Mouse (Mus musculus) cerebellum, postnatal 14 days (tissue): ENCODE measurements around the gene Scimp.

Experiments used
- DNase-seq, 2 experiments: peaks; one replicate each; pipeline ENCODE4 v3.0.0; 2021; ENCODE audit warnings: mixed read lengths in 2 of 2

Scimp gene

DNA sequence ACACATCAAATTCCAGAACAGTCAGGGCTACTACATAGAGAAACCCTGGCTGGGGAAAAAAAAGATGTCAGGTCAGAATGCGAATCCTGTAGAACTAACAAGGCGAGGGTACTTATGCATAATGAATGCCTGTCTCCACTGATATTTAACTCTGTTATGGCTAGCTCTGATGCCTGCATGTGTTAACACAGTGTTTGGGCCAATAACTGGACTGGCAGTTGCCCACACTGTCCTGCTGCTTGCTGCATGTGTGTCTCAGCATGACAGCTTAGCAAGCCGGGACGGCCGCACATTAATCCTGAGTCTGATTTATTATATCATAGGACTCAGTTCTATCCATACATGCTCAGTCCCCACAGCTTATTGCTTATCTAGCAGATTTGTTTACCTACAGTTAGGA is 1.3 kb downstream of the Scimp start:
- peak; percentile 20 to 35 for DNase-seq

DNA sequence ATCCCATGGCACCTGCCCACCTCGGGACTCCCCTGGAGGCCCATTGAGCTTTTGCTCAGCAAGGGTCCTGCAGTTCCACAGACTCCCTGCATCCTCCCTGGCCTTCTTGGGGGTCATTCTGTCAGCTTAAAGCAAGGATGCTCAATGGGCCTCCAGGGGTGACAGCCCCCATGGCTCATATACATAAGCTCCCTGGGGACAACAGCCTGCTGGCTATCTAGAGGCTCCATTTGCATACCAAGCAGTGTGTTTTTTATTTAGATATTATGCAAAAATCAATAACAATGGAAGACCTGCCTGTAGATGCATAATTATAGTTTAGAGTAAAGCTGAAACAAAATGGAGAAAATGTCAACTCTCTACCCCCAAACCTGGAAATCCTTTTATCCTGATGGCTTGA is 3.4 kb downstream of the Scimp start:
- DNase-seq: no peak

DNA sequence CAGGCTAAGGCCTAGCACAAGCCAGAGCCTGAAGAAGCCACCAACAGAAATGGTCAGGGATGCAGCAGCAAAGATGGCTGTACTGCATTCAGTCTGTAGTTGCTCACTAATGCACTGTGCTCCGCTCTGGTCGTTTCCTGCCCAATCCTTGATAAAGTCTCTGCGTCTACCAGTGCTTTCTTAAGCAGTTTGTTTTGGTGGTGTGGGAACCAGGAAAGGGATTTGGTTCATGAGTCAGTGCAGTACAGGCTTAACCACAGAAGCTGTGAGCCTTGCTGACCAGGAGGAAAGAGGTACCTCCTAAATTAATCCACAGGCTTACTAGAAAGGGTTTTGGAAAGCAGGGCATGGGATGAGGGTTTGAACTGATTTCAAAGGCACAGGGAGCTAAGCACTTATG is 4.3 kb downstream of the Scimp start:
- no peak for DNase-seq

DNA sequence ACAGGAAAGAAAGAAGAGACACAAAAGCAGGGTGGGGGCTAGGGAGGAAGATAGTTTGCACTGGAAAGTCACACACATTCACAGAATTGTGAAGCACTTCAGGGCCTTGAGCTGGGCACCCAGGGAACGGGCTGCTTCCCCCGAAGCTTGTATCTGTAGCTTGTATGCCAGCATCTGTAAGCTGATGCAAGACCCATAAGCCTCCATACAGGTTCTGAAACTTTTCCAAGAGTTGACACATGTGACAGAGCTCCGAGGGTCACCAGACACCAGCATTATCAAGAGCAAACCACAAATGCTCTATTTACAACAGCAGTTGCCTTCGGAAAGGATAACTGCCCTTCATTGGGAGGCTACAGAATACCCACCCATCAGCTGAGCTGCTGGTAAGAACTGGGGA is 4.8 kb downstream of the Scimp start:
- no peak for DNase-seq

DNA sequence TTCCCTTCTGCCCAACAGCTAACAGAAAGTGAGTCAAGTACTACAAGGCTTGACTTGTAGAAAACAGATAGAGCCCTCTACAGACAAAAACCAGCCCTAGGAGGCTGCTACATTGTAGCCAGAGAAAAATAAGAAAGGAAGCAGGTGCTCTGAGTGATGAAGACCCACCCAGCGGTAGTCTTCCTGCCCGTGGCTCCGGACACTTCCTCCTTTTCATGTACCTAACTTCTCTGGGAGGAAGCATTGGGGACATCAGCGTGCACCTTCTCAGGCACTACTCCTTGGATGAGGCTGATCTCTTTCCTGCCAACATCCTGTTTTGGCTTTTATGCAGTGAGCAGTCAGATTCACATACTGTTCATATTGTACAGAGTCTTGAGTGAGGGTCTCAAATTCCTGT is 5.7 kb downstream of the Scimp start:
- no peak for DNase-seq

DNA sequence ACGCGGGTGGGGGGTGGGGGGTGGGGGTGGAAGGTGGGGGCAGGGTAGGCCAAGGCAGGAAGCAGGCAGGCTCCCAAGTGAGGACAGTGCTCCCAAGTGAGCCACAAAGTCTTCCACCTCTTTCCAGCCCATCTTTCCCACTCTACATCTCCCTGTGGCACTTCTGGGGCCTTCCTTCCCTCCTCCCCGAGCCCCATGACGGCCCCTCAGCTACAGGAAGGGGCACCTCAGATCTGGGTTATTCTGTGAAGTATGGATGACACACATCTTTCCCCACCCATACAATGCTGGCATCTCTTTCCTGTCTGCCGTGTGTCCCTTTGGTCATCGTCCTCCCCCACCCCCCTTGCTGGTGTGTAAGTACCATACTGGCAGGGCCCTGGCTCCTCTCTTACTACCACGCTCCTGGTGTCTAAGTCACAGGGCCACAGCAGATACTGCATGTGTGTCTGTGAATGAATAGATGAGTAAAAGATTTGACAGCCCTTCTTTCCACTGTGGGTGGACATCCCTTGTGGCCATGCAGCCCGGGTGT is 6.7 kb downstream of the Scimp start:
- DNase-seq: no peak

DNA sequence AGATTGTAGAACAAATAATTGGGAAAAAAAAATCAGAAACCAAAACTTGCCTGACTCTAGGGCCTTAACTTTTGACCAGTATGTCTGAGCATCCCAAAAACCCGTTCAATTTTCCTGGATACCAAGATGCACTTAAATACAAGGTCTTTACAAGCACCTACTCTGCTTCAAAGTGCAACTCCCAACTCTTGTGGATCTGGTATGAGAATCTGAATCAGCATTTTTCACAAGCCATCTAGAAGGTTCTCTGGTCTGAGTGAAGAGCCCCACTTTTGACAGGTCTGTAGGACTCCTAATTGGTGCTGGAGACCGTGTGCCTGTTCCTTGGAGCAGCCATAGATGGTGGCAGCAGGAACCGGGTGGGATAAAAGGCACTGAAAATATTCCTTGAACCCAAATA is 8.0 kb downstream of the Scimp start:
- no peak for DNase-seq

DNA sequence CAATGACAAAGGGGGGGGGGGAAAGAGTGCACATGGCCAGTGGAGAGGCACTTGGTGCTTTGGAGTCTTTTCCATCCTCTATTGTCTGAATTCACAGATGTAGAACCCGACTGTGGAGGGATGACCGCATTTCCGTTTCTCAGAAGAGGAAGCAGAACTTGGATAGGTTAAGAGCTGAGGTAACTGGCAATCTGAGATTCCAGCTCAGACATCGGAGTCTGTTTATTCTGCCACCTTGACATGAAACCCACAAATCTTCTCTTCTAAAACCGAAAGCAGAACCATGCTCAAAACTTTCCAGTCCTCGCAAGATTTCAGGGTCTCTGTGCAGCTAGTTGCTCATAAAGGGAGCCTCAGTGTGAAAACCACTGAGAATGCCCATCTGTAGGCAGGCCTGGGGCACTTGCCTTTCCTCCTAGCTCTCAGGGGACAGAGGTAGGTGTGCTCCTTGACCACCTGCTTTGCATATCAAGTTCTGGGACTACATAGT is 8.6 kb downstream of the Scimp start:
- no peak for DNase-seq

DNA sequence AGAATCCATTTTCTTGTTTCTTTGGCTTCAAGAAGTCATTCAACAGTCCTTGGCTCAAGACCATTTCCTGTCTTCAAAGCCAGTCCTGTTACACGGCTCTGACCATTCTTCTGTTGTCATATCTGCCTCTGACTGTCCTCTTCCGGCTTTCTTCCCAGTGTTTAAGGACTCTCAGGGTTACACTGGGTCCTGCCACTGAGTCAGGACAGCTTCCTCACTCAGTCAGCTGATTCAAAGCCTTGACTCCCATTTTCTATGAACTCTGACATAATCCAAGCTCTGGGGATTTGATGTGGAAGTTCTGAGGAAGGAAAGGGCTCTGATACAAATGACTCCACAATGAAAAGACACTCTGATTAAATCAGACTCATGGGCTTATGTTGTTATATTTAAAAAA is 9.5 kb downstream of the Scimp start:
- DNase-seq: no peak

DNA sequence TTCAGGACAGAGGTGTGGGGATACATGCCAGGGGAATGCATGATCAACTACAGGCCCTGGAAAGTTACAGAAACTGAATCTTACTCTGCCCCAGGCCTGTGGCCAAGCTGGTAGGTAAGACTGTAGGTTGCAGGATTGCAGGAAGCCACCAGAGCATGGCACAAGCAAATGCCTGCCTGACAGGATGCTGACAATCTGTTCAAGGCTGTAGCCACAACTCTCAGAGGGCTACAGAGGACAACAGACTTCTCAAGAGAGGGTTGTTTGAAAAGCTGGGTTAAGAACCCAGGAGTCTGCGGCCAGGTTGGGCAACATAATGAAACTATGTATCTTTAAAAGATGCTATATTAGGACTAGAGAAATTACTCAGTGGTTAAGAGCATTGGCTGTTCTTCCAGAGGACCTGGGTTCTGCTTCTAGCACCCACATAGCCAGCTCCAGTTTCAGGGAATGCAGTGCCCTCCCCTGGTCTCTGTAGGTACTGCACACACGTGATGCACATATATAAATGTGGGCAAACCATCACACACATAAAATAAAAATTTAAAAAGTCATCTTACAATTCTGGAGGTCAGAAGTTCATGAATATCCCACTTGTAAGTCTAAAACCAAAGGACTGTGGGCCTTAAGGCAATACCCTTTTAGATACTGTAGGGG is 10.1 kb downstream of the Scimp start:
- DNase-seq: no peak

DNA sequence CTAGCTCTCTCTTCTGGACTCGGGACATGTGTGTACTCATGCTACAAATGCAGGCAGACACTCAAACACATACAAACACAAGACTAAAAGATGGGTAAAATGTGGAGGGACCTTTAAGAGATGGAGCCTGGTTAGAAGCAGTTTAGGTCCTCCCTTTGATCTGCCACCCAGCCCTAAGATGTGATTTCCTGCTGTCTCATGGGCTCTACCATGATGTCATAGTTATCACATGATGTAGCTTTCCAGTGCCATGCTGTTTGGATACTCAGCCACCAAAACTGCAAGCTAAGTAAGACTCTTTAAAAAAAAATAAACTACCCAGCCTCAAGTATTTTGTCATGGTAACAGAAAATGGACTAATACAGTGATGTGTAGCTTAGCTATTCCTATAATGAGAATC is 20.0 kb downstream of the Scimp start:
- DNase-seq: no peak

DNA sequence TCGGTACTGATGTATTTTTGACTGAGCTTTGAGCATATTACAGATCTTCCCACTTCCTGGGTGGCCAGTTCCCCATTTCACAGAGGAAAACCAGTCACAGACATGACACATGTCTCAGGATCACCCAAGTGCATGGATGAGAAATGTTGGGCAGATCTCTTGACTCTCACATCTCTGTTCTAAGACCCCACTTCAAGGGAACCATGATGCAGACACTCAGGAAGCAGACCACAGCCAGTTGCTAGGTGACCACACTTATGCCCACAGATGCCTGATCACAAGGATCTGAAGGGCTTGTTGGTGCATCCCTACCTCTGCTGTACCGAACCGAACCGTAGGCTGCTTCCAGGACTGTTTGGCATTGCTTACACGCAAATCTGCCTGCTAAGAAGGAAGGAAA is 20.7 kb downstream of the Scimp start:
- no peak for DNase-seq

DNA sequence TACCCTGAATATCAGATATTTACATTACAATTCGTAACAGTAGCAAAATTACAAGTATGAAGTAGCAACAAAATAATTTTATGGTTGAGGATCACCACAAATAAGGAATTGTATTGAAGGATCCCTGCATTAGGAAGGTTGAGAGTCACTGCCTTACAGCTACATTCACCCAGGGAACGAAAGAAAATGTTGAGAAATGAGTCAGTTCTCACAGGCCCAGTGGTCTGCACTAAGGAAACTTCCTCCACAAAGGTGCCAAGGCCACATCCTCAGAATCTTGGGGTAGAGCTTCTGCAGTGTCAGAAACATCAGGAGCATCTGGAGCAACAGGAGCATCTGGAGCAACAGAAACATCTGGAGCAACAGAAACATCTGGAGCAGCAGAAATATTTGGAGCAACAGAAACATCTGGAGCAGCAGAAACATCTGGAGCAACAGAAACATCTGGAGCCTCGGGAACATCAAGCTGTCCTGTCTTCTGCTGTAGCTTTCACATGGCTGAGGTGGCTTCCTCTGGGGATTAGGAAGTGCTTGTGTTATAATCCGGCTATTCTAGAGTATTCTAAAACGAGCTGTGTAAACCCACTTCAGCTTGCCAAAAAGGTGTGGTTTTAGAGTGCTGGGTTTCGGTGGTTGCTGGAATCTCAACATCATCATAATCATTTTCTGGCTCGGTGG is 21.4 kb downstream of the Scimp start:
- no peak for DNase-seq

DNA sequence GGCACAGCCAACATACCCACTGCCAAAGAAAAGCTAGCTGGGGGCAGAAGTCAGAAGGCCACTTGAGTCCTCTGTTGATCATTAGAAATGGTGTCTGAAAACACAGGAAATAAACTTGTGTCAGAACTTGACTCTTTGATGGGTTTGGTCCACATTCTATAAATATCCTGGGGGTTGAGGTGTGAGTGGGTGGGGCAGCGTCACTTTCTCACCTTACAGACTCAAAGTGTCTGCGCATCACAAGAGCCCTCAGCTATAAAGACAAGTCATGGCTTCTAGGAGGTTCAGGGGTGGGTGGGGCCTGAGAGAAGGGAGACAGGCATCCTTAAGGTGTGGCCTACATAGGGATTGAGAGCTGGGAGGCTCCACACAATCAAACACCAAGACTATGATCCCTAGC is 22.0 kb downstream of the Scimp start:
- DNase-seq: no peak

DNA sequence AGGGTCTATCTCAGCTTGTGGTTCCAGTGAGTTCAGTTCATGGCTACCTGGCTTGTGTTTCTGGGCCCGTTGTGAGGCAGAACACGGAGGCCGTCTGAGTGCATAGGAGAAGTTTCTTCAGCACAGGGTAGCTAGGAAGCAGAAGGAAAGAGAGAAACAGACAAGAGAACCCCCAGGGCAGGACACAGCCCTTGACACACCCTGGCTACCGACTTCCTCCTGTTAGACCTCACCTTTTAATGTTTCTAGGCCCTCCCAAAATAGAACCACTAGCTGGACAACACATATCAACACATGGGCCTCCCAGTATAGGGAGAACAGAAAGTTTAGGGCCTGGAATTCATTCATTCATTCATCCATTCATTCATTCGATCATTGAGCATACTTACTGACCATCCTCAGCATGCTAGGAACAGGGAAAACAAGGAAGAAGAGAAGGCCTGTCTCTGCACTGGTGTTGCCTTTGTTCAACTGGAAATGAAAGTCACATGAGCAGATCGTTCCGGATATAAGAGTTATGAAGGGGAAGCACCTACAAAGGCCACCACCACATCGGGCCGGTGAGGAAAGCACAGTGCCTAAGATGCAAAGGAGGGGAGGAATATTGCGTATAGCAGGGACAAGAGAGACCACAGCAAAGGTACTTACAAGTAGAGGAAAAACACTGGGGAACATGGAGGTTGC is 23.3 kb downstream of the Scimp start:
- DNase-seq: no peak

DNA sequence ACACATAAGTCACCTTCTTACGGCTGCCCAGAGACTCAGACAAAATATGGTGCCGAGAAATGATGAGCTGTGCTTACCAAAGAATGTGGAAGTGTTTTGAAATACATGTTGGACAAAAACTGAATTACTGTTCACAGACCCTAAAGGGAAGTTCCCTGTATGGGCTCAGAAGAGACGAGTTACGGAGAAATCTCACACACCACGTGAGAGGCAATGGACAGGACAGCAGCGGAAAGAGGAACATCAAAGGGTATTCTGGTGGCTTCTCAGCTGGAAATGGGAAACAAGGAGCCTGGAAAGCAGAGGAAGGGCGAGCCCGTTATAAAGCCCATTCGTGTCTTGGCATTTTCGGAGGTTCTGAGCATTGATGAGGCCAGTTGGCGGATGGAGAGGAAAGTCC is 25.3 kb downstream of the Scimp start:
- DNase-seq: no peak

DNA sequence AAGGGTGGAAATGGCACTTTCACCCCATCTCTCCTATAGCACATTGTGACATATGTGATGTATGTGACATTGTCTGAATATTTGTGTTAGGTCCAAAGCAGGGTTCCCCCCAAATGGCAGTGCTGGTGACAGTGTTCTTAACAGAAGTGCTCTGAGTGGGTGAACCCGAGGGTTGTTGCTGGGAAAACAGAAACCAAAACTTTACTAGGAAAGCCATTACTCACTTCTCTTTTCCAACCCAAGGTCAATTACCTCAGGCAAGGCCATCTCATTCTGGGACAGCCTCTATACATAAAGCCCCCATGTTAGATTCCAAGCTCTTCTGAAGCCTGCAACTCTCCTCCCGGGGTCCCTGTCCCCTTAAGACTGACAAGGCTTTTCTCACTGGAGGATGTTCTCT is 26.5 kb downstream of the Scimp start:
- no peak for DNase-seq

DNA sequence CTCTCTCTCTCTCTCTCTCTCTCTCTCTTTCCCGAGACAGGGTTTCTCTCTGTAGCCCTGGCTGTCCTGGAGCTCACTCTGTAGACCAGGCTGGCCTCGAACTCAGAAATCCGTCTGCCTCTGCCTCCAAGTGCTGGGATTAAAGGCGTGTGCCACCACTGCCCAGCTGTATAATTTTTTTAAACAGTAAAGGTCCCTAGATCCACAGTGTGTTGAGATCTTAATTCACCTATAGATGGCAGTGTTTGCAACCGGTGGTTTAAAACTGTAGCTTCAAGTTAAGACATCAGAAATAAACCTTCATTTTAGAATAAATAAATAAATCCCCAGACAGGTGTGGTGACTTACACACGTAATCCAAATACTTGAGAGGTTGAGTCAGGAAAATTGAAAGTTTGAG is 34.3 kb downstream of the Scimp start:
- peak in 1 of 2 experiments; percentile 18 for DNase-seq

DNA sequence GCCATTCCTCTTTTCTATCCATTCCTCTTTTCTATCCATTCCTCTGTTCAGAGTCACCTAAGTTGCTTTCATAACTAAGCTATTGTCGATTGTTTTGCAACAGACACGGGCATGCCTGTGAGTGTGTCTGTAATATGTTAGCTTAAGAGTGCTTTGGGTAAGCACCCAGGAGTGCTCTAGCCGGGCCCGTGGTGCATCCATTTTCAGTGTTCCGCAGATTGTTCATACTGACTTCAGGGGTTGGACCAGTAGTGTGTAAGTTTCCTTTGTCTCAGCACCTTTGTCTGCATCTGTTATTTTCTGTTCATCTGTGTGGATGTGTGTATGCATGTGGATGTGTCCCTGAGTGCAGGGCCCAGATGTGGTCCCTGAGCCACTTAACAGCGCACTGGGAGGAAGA is 34.8 kb downstream of the Scimp start:
- no peak for DNase-seq

DNA sequence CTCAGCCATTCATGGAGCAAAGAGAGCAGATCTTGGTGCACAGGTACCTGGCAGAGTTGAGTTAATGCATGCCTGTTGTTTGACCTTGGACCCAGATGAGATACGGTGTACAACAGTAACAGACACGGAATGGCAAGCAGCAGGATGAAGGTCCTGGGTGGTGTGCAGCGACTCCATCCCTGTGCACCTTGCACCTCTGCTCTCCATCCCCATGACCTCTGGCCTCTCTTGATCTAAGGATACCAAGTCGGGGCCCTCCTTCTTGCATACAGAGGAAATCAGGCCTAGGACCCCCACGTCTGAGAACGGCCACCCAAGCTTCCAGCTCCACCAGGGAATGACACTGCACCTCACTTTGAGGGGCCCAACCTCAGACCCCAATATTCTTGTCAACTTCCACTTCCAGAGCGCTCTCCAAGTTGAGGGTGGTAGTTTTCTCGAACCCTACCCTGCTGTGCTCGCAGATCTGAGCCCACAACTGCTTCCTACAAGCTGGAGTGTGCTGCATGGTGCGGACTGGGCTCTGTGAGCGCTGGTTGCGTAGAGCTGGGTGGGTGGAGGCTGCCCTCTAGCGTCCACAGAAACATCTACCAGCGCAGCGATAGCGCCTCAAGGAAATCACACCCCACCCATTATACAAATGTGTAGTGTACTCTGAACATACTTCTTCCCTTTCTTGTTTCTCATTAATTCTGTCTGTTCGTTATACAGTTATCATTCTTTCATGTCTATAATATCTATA is 35.4 kb downstream of the Scimp start:
- peak; percentile 81 to 82 for DNase-seq

DNA sequence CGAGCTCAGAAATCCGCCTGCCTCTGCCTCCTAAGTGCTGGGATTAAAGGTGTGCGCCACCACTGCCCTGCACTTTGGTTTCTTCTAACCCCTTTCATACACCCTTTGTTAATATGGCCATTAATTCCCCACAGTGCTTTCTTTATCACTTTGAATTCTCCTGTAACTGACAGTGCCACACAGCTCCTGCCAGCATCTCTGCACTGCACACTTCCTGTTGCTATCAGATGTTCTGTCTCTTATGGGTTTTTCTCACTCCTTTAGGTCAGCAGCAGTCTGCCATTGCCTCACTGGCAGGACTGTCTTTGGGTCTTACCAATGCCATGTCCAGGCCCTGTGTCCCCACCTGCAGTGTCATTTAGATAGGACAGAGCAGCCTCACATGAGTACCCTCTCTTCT is 41.6 kb downstream of the Scimp start:
- no peak for DNase-seq

DNA sequence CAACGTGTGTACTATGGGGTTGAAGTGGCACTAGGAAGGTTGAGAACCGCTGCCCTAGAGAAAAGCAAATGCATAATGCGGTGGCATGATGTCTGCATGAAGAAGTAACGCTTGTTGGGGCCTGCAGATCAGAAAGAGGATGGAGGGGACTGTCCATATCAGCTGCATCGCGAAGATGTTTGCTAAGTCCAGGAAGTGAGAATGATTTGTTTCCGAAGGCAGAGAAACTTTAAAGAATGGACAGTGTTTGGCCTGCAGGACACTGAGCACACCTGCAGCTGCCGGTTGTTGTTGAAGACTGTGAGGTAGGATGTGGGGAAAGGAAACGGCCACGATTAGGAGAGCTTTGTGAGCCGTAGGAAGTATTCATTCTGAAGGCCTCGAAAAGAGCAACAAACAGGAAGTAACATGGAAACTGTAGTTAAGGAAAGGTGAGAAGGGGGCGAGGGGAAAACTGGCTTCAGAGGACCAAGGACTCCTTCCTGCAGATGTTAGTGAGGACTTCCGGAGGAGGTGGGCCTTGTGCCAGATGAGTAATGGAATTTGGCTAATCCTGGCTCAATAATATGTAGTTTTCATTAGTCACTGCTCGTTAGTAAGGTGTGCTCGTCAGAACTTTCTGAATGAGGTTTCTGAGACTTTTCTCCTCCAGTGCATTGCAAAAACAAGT is 46.5 kb downstream of the Scimp start:
- DNase-seq: no peak
